ENCODE assay signal across 9 mouse cellular contexts in the genomic region with DNA sequence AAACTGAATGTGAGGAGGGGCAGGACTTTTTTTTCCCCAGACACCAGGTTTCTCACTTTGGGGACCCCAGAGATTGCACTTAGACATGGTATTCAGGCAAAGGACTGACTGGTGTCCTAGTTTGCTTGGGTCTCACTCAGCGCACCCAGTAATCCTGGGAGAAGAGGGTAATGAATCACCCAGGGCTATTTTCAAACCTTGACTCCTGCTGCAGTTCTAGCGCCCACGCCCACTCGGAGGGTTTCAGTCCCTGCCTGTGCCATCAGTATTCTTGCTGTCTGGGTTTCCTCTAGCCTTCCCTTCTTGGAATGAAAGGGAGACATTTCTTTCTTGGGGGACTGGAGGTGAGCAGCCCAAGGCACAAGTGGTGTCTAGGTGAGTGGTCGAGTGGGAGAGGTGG. TPM values are rescaled to one million over a fixed set of nuclear protein-coding genes. Genes with fewer than 3 reads are reported as not detected.
DNase-seq lines count a peak whose midpoint lies in the region; ATAC-seq and TF ChIP-seq lines count a peak whose summit lies in the region.
"Had no signal": no experiment of that assay in that cellular context is flagged by ENCODE, and none has a peak within 500 bp of the region (broad histone marks: within the 10 kb centered on the region; RNA-seq: fewer than 3 reads in every experiment).

No protein-coding gene starts in this region.

- peak overlapping the region; percentile 84 for H3K9ac ChIP-seq in heart, embryonic 13.5 days
- H3K9ac ChIP-seq in lung, embryonic 15.5 days, result no peak overlapping the region
- H3K9ac ChIP-seq in embryonic facial prominence, embryonic 12.5 days, result no peak overlapping the region
- H3K9ac ChIP-seq in liver, embryonic 15.5 days, result no peak overlapping the region
- no peak overlapping the region for H3K9ac ChIP-seq in forebrain, postnatal 0 days
- H3K9ac ChIP-seq: liver, embryonic 14.5 days had no signal

- no peaks in the 10 kb centered on the region for H3K9me3 ChIP-seq in heart, embryonic 13.5 days
- no peaks in the 10 kb centered on the region for H3K9me3 ChIP-seq in lung, embryonic 15.5 days
- H3K9me3 ChIP-seq in embryonic facial prominence, embryonic 12.5 days, result no peaks in the 10 kb centered on the region
- H3K9me3 ChIP-seq in liver, embryonic 15.5 days (replicated peaks), result no peaks in the 10 kb centered on the region
- H3K9me3 ChIP-seq in forebrain, postnatal 0 days (ENCODE audit: low read length), result no peaks in the 10 kb centered on the region

- DNase-seq in heart, adult 18-20 months, result no peak
- no peak for DNase-seq in lung, postnatal 14 days
- no peak for DNase-seq in urinary bladder, adult 2 months (ENCODE audit: low spot score)
- no peak for DNase-seq in forebrain, postnatal 0 days

- H3K36me3 ChIP-seq in heart, embryonic 13.5 days, result no peaks in the 10 kb centered on the region
- H3K36me3 ChIP-seq in lung, embryonic 15.5 days, result no peaks in the 10 kb centered on the region
- H3K36me3 ChIP-seq in embryonic facial prominence, embryonic 12.5 days, result no peaks in the 10 kb centered on the region
- no peaks in the 10 kb centered on the region for H3K36me3 ChIP-seq in liver, embryonic 15.5 days (replicated peaks)
- H3K36me3 ChIP-seq in forebrain, postnatal 0 days (ENCODE audit: insufficient read depth), result no peaks in the 10 kb centered on the region

- ATAC-seq in heart, embryonic 13.5 days (ENCODE audit: extremely low read depth, insufficient number of reproducible peaks, low FRiP score, low TSS enrichment), result no peak
- ATAC-seq in lung, embryonic 15.5 days (ENCODE audit: borderline replicate concordance, extremely low read depth, low FRiP score, low TSS enrichment), result no peak
- no peak for ATAC-seq in embryonic facial prominence, embryonic 12.5 days (ENCODE audit: insufficient number of reproducible peaks, insufficient read depth, low FRiP score, low TSS enrichment)
- no peak for ATAC-seq in liver, embryonic 15.5 days (ENCODE audit: insufficient read depth)
- no peak for ATAC-seq in forebrain, postnatal 0 days

- peaks cover 36% of the 10 kb centered on the region for H3K27me3 ChIP-seq in heart, embryonic 13.5 days (replicated peaks)
- peaks cover 23% of the 10 kb centered on the region for H3K27me3 ChIP-seq in lung, embryonic 15.5 days
- H3K27me3 ChIP-seq in embryonic facial prominence, embryonic 12.5 days, result peaks cover 34% of the 10 kb centered on the region; the same call in 1 of the 2 replicates
- peaks cover 40% of the 10 kb centered on the region for H3K27me3 ChIP-seq in liver, embryonic 15.5 days
- H3K27me3 ChIP-seq in forebrain, postnatal 0 days (ENCODE audit: insufficient read depth, low read length), result 0 out of 2 replicates have a peak, but pooled peaks cover 5% of the 10 kb centered on the region

- WGBS in heart, embryonic 13.5 days, result 49% methylated on average over 5 of the region's 5 CpGs
- 71% methylated on average over 5 of the region's 5 CpGs for WGBS in lung, embryonic 15.5 days
- 78% methylated on average over 5 of the region's 5 CpGs for WGBS in embryonic facial prominence, embryonic 12.5 days
- 65% methylated on average over 5 of the region's 5 CpGs for WGBS in liver, embryonic 15.5 days (ENCODE audit: insufficient replicate concordance)
- WGBS in forebrain, postnatal 0 days, result 83% methylated on average over 5 of the region's 5 CpGs

- peak overlapping the region; percentile 80 for H3K4me2 ChIP-seq in heart, embryonic 13.5 days
- peak overlapping the region; percentile 80 for H3K4me2 ChIP-seq in lung, embryonic 15.5 days
- peak overlapping the region; percentile 68; the same call in 1 of the 2 replicates for H3K4me2 ChIP-seq in embryonic facial prominence, embryonic 12.5 days (replicated peaks)
- peak overlapping the region; percentile 64 for H3K4me2 ChIP-seq in liver, embryonic 15.5 days
- no peak overlapping the region for H3K4me2 ChIP-seq in forebrain, postnatal 0 days (ENCODE audit: low read depth)

- H3K27ac ChIP-seq in heart, embryonic 13.5 days (replicated peaks), result no peak overlapping the region
- no peak overlapping the region for H3K27ac ChIP-seq in lung, embryonic 15.5 days
- no peak overlapping the region for H3K27ac ChIP-seq in embryonic facial prominence, embryonic 12.5 days
- no peak overlapping the region for H3K27ac ChIP-seq in liver, embryonic 15.5 days (replicated peaks)
- H3K27ac ChIP-seq in forebrain, postnatal 0 days (ENCODE audit: low read depth, low read length), result no peak overlapping the region
- H3K27ac ChIP-seq: liver, embryonic 14.5 days had no signal

- no peak for TF ChIP-seq CTCF in forebrain, postnatal 0 days (IDR thresholded peaks at IDR 0.05; ENCODE audit: low read depth)

- peak overlapping the region; percentile 63 for H3K4me3 ChIP-seq in heart, embryonic 13.5 days
- peak overlapping the region; percentile 52; the same call in 1 of the 2 replicates for H3K4me3 ChIP-seq in lung, embryonic 15.5 days
- no peak overlapping the region for H3K4me3 ChIP-seq in embryonic facial prominence, embryonic 12.5 days
- H3K4me3 ChIP-seq in liver, embryonic 15.5 days (replicated peaks), result no peak overlapping the region
- no peak overlapping the region for H3K4me3 ChIP-seq in forebrain, postnatal 0 days (ENCODE audit: low read depth, low read length)

- peaks cover 47% of the 10 kb centered on the region for H3K4me1 ChIP-seq in heart, embryonic 13.5 days
- H3K4me1 ChIP-seq in lung, embryonic 15.5 days, result peaks cover 13% of the 10 kb centered on the region
- 0 out of 2 replicates have a peak, but pooled peaks cover 4% of the 10 kb centered on the region for H3K4me1 ChIP-seq in embryonic facial prominence, embryonic 12.5 days
- H3K4me1 ChIP-seq in liver, embryonic 15.5 days (replicated peaks), result no peaks in the 10 kb centered on the region
- H3K4me1 ChIP-seq in forebrain, postnatal 0 days (ENCODE audit: insufficient read depth), result no peaks in the 10 kb centered on the region

RNA-seq across cellular contexts. Expression of a gene that starts 40.7 kb away (rescaled TPM):
- polyA plus RNA-seq in heart, embryonic 13.5 days (2015; fragmentation: Nextera tagmentation; extraction: Ambion mirVana), result 12.0 and 14.9 TPM in 2 replicates
- 10 to 100 TPM; 28.1 to 30.4 TPM for total RNA-seq in heart, adult 18-20 months (2021)
- 14.4 and 16.7 TPM in 2 replicates for polyA plus RNA-seq in lung, embryonic 15.5 days (2015; fragmentation: Nextera tagmentation; extraction: Ambion mirVana)
- 7.6 and 10.3 TPM in 2 replicates for polyA plus RNA-seq in embryonic facial prominence, embryonic 12.5 days (2016; fragmentation: Nextera tagmentation; extraction: Ambion mirVana)
- 3.3 and 3.4 TPM in 2 replicates for polyA plus RNA-seq in liver, embryonic 15.5 days (2015; fragmentation: Nextera tagmentation; extraction: Ambion mirVana)
- 15.0 and 15.7 TPM in 2 replicates for polyA plus RNA-seq in urinary bladder, adult 2 months (2012; rRNA removed)
- 6.3 and 6.7 TPM in 2 replicates for total RNA-seq in forebrain, postnatal 0 days (2014; rRNA removed)
- 2.9 TPM in 2 replicates for polyA plus RNA-seq in forebrain, postnatal 0 days (2015; fragmentation: Nextera tagmentation; extraction: Ambion mirVana)

Comparison
In these comparisons a context has a peak if more than half of its experiments do, and no peak if none do; other contexts are left out.
1. H3K4me3 ChIP-seq: peak in heart, embryonic 13.5 days (single experiment) and lung, embryonic 15.5 days (single experiment); none in embryonic facial prominence, embryonic 12.5 days (single experiment), liver, embryonic 15.5 days (single experiment) and forebrain, postnatal 0 days (single experiment).